Mouse (Mus musculus) ovary, adult 2 months (tissue): ENCODE data around the gene Zfp644. TPM values are rescaled to one million over a fixed set of nuclear protein-coding genes. Genes with fewer than 3 reads are reported as not detected.

Experiments
- polyA plus RNA-seq: library from polyadenylated mRNA; depleted of rRNA; stranded (reverse); fragments of >200 nt; gene quantifications from 2 replicates; pipeline ENCODE4 v1.2.3, GENCODE M21; 2012; rRNA removed

Gene Zfp644
- polyA plus RNA-seq = 11.5 and 12.5 TPM in 2 replicates

GRCm38 (mm10) chr5:106696396-106697337 is at the start of gene Zfp644:
Gene Zfp644, minus strand, starts transcription at chr5:106697287.

GRCm38 (mm10) chr5:106608798-106609197 is 88.3 kb downstream of the Zfp644 start, which contains the start of gene Gm17304:
Gene Gm17304, plus strand, starts transcription at chr5:106609098.

Other genes starting within 250 kb of the Zfp644 start
- not detected in 2 replicates for gene Barhl2, start 239.1 kb downstream of the Zfp644 start, polyA plus RNA-seq
- not detected in 2 replicates for gene Gm17304, start 88.2 kb downstream of the Zfp644 start, polyA plus RNA-seq
- not detected in 2 replicates for gene Hfm1, start 229.0 kb upstream of the Zfp644 start, polyA plus RNA-seq